In the genomic region with DNA sequence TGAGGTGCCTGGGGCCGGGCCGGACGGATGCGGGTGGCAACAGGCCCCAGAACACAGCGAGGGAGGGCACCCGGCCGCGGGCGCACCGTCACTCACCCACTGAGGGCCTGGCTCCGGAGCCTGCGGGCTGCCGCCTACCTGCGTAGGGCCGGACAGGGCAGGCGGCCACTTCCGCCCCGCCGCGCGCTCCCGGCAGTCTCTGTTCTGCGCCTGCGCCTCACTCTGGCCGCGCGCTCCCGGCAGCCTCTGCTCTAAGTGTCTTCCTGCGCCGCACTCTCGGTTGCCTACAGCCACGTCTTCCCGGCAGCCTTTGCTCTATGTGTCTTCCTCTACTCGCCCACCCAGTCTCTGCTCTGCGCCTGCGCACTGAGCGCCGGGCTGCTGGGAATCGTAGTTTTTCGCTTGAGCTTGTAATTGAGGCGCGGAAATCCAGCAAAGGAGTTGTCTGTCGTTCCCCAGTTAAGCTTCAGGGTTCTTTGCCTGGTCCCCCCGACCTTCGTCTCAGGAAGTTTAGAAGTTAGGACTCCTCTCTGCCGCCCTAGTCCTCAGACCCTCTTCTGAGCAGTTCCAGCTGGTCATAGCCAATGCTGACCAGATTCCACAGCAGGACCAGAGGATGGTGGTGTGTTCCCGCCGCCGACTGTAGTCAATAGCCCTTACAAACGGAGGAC, we compare ENCODE assay signal across 8 mouse cellular contexts. TPM values are rescaled to one million over a fixed set of nuclear protein-coding genes. Genes with fewer than 3 reads are reported as not detected.
DNase-seq lines count a peak whose midpoint lies in the region; ATAC-seq and TF ChIP-seq lines count a peak whose summit lies in the region.

A gene (minus strand): TSS at position 253 of the 671 bp plus-strand sequence.

- H3K9ac ChIP-seq in MEL (ENCODE audit: control insufficient read depth, low read depth, low read length, poor library complexity, severe bottlenecking): peak within 1 kb of the TSS; percentile 93
- H3K9ac ChIP-seq in forebrain, postnatal 0 days: peak within 1 kb of the TSS; percentile 97
- peak within 1 kb of the TSS; percentile 87 for H3K9ac ChIP-seq in lung, embryonic 15.5 days

- H3K4me1 ChIP-seq in MEL (ENCODE audit: control insufficient read depth in 1 of 2, insufficient read depth in 2 of 2, low read length in 2 of 2): peaks cover 0 to 14% of the 10 kb centered on the region in 2 experiments; a peak in 2 of 4 replicates
- H3K4me1 ChIP-seq in cerebellum, adult 2 months (ENCODE audit: control insufficient read depth, insufficient read depth, low read length): peaks cover 36% of the 10 kb centered on the region
- H3K4me1 ChIP-seq in forebrain, postnatal 0 days (ENCODE audit: insufficient read depth): peaks cover 21% of the 10 kb centered on the region
- peaks cover 25% of the 10 kb centered on the region for H3K4me1 ChIP-seq in lung, embryonic 15.5 days

- H3K4me2 ChIP-seq in forebrain, postnatal 0 days (ENCODE audit: low read depth): peak within 1 kb of the TSS; percentile 84
- H3K4me2 ChIP-seq in lung, embryonic 15.5 days: peak within 1 kb of the TSS; percentile 76

- H3K27me3 ChIP-seq in MEL (ENCODE audit: control insufficient read depth in 1 of 2, insufficient read depth in 2 of 2, low read length in 2 of 2): no peaks in the 10 kb centered on the region
- no peaks in the 10 kb centered on the region for H3K27me3 ChIP-seq in cerebellum, adult 2 months (ENCODE audit: control insufficient read depth, insufficient read depth, low read length)
- H3K27me3 ChIP-seq in forebrain, postnatal 0 days (ENCODE audit: insufficient read depth, low read length): no peaks in the 10 kb centered on the region
- no peaks in the 10 kb centered on the region for H3K27me3 ChIP-seq in lung, embryonic 15.5 days

- H3K79me2 ChIP-seq in MEL (ENCODE audit: control insufficient read depth, insufficient read depth, low read length, poor library complexity): peaks cover 14% of the 10 kb centered on the region

- TF ChIP-seq POLR2A in MEL (IDR thresholded peaks at IDR 0.05; ENCODE audit: control insufficient read depth in 1 of 2, insufficient read depth in 1 of 2, low read depth in 1 of 2, low read length in 2 of 2, poor library complexity in 1 of 2): peak; percentile 94 to 97
- peak; percentile 83 for TF ChIP-seq POLR2A in cerebellum, adult 2 months (IDR thresholded peaks at IDR 0.05; ENCODE audit: borderline replicate concordance, insufficient read depth, low read length)

- H3K9me3 ChIP-seq in MEL (replicated peaks; ENCODE audit: insufficient read depth, low read length): no peaks in the 10 kb centered on the region
- H3K9me3 ChIP-seq in forebrain, postnatal 0 days (ENCODE audit: low read length): no peaks in the 10 kb centered on the region
- H3K9me3 ChIP-seq in lung, embryonic 15.5 days: no peaks in the 10 kb centered on the region

- ATAC-seq in forebrain, postnatal 0 days: peak; percentile 96
- peak; percentile 95 for ATAC-seq in lung, embryonic 15.5 days (ENCODE audit: borderline replicate concordance, extremely low read depth, low FRiP score, low TSS enrichment)

- H3K36me3 ChIP-seq in MEL (ENCODE audit: control insufficient read depth in 1 of 2, insufficient read depth in 2 of 2, low read length in 2 of 2): peaks cover 2 to 10% of the 10 kb centered on the region in 2 experiments; a peak in 3 of 4 replicates
- H3K36me3 ChIP-seq in forebrain, postnatal 0 days (ENCODE audit: insufficient read depth): peaks cover 11% of the 10 kb centered on the region; the same call in 1 of the 2 replicates
- peaks cover 9% of the 10 kb centered on the region for H3K36me3 ChIP-seq in lung, embryonic 15.5 days

- H3K4me3 ChIP-seq in MEL (ENCODE audit: control insufficient read depth in 1 of 2, insufficient read depth in 1 of 2, low read depth in 2 of 2, low read length in 2 of 2): peak within 1 kb of the TSS; percentile 78 to 94
- H3K4me3 ChIP-seq in cerebellum, adult 2 months (replicated peaks; ENCODE audit: insufficient read depth, low read depth, low read length): peak within 1 kb of the TSS; percentile 92
- H3K4me3 ChIP-seq in forebrain, postnatal 0 days (ENCODE audit: low read depth, low read length): peak within 1 kb of the TSS; percentile 96
- H3K4me3 ChIP-seq in lung, embryonic 15.5 days: peak within 1 kb of the TSS; percentile 80

- peak within 1 kb of the TSS; percentile 75 for H3K27ac ChIP-seq in MEL (ENCODE audit: control insufficient read depth, low read depth, low read length)
- peak within 1 kb of the TSS; percentile 93 for H3K27ac ChIP-seq in cerebellum, adult 2 months (ENCODE audit: insufficient read depth, low read length)
- H3K27ac ChIP-seq in forebrain, postnatal 0 days (ENCODE audit: low read depth, low read length): peak within 1 kb of the TSS; percentile 82
- peak within 1 kb of the TSS; percentile 66 for H3K27ac ChIP-seq in lung, embryonic 15.5 days

- WGBS in cerebellum, adult 2 months: under 1% methylated on average over 50 of the region's 50 CpGs
- WGBS in forebrain, postnatal 0 days: under 1% methylated on average over 48 of the region's 50 CpGs
- WGBS in lung, embryonic 15.5 days: under 1% methylated on average over 50 of the region's 50 CpGs

- peak; percentile 100 for DNase-seq in MEL (ENCODE audit: low read depth, low spot score)
- peak; percentile 98 to 99 for DNase-seq in cerebellum, adult 2 months
- peak; percentile 99 for DNase-seq in forebrain, postnatal 0 days
- DNase-seq in heart, postnatal 4 days: peak; percentile 97
- peak; percentile 98 to 99 for DNase-seq in layer of hippocampus, adult 8-10 months (ENCODE audit: low spot score in 2 of 2)
- peak; percentile 99 for DNase-seq in ovary, adult 18-20 months (ENCODE audit: low spot score)
- peak; percentile 99 for DNase-seq in thymus, postnatal 0 days (ENCODE audit: low spot score)

- TF ChIP-seq EP300 in MEL (IDR thresholded peaks at IDR 0.05; ENCODE audit: low read depth in 1 of 2, low read length in 2 of 2): no peak

- no peak for TF ChIP-seq RAD21 in MEL (IDR thresholded peaks at IDR 0.05; ENCODE audit: low read depth, low read length)

- TF ChIP-seq CTCF in MEL (IDR thresholded peaks at IDR 0.05 in 2 of 3, conservative IDR thresholded peaks at IDR 0.05 in 1 of 3; ENCODE audit: control insufficient read depth in 1 of 3, insufficient read depth in 1 of 3, low read depth in 2 of 3, low read length in 3 of 3, poor library complexity in 1 of 3, severe bottlenecking in 1 of 3): no peak
- no peak for TF ChIP-seq CTCF in cerebellum, adult 2 months (IDR thresholded peaks at IDR 0.05; ENCODE audit: borderline replicate concordance, insufficient read depth, low read depth, low read length)
- no peak for TF ChIP-seq CTCF in forebrain, postnatal 0 days (IDR thresholded peaks at IDR 0.05; ENCODE audit: low read depth)

TF ChIP-seq in MEL, 35 proteins besides CTCF, POLR2A, EP300 and RAD21 (continues in another document):
- TF ChIP-seq NELFE (IDR thresholded peaks at IDR 0.05; ENCODE audit: low read depth, low read length): peak; percentile 98
- peak; percentile 81 for TF ChIP-seq TCF12 (IDR thresholded peaks at IDR 0.05; ENCODE audit: low read depth, low read length)
- TF ChIP-seq ZC3H11A (IDR thresholded peaks at IDR 0.05; ENCODE audit: low read depth, low read length): no peak
- TF ChIP-seq E2F4 (IDR thresholded peaks at IDR 0.05; ENCODE audit: borderline replicate concordance, low read depth, low read length): peak; percentile 83
- no peak for TF ChIP-seq MYB (IDR thresholded peaks at IDR 0.05; ENCODE audit: low read depth, low read length)
- peak; percentile 78; the same call in 1 of the 2 replicates for TF ChIP-seq MYC (IDR thresholded peaks at IDR 0.05; ENCODE audit: low read depth, low read length)
- peak; percentile 96 for TF ChIP-seq NRF1 (IDR thresholded peaks at IDR 0.05; ENCODE audit: insufficient read depth, low read depth, low read length, poor library complexity, severe bottlenecking)
- TF ChIP-seq POLR2AphosphoS2 (IDR thresholded peaks at IDR 0.05; ENCODE audit: low read length): peak; percentile 91
- peak; percentile 99 for TF ChIP-seq HCFC1 (IDR thresholded peaks at IDR 0.05; ENCODE audit: low read depth, low read length)
- TF ChIP-seq RCOR1 (IDR thresholded peaks at IDR 0.05; ENCODE audit: low read depth, low read length): no peak
- TF ChIP-seq MAX (IDR thresholded peaks at IDR 0.05; ENCODE audit: low read length): peak; percentile 72
- peak; percentile 93 for TF ChIP-seq SIN3A (IDR thresholded peaks at IDR 0.05; ENCODE audit: low read length)
- no peak for TF ChIP-seq ZNF384 (IDR thresholded peaks at IDR 0.05; ENCODE audit: low read depth, low read length)
- TF ChIP-seq GABPA (IDR thresholded peaks at IDR 0.05; ENCODE audit: low read depth, low read length): 0 out of 2 replicates have a peak, but pooled peaks have one; percentile 15
- peak; percentile 37; the same call in 1 of the 2 replicates for TF ChIP-seq MEF2A (IDR thresholded peaks at IDR 0.05; ENCODE audit: extremely low read depth, insufficient replicate concordance, low read depth, low read length, poor library complexity, severe bottlenecking)
- no peak for TF ChIP-seq JUND (IDR thresholded peaks at IDR 0.05; ENCODE audit: low read depth, low read length)
- TF ChIP-seq UBTF (IDR thresholded peaks at IDR 0.05; ENCODE audit: borderline replicate concordance, insufficient read depth, low read depth, low read length): no peak
- no peak for TF ChIP-seq CHD1 (IDR thresholded peaks at IDR 0.05; ENCODE audit: low read depth, low read length)
- TF ChIP-seq ELF1 (IDR thresholded peaks at IDR 0.05; ENCODE audit: low read depth, low read length): peak; percentile 98
- TF ChIP-seq MXI1 (IDR thresholded peaks at IDR 0.05; ENCODE audit: low read depth, low read length): peak; percentile 60; the same call in 1 of the 2 replicates
- TF ChIP-seq ETS1 (IDR thresholded peaks at IDR 0.05; ENCODE audit: low read depth, low read length): peak; percentile 23; the same call in 1 of the 2 replicates
- peak; percentile 85 for TF ChIP-seq TBP (IDR thresholded peaks at IDR 0.05; ENCODE audit: low read depth, low read length)
- peak; percentile 40; the same call in 1 of the 2 replicates for TF ChIP-seq USF1 (IDR thresholded peaks at IDR 0.05; ENCODE audit: low read depth, low read length)

RNA-seq across cellular contexts. Expression of the gene that starts here (rescaled TPM):
- total RNA-seq in MEL (2012; rRNA removed): 25.8 and 26.0 TPM in 2 replicates
- polyA plus RNA-seq in MEL (2012; ENCODE audit: insufficient read depth in 1 of 2, insufficient read length in 2 of 2, low read depth in 1 of 2, low replicate concordance in 2 of 2, missing spikeins in 1 of 2): 100 to 1,000 TPM in 1 of 2 experiments, 10 to 100 TPM in 1; 34.4 to 145 TPM
- 41.8 and 42.6 TPM in 2 replicates for polyA plus RNA-seq in cerebellum, adult 2 months (2012; rRNA removed)
- total RNA-seq in forebrain, postnatal 0 days (2014; rRNA removed): 38.6 and 52.4 TPM in 2 replicates
- polyA plus RNA-seq in forebrain, postnatal 0 days (2015; fragmentation: Nextera tagmentation; extraction: Ambion mirVana): 27.8 and 31.6 TPM in 2 replicates
- 10 to 100 TPM; 19.6 to 20.2 TPM for total RNA-seq in heart, postnatal 4 days (2021)
- total RNA-seq in layer of hippocampus, adult 8-10 months (2022): 10 to 100 TPM; 39.6 to 42.8 (median 41.1) TPM
- polyA plus RNA-seq in lung, embryonic 15.5 days (2015; fragmentation: Nextera tagmentation; extraction: Ambion mirVana): 30.3 and 33.7 TPM in 2 replicates
- polyA plus RNA-seq in thymus, postnatal 0 days (2015; fragmentation: Nextera tagmentation; extraction: Ambion mirVana): 24.6 and 26.6 TPM in 2 replicates

Comparison
In these comparisons a context has a peak if more than half of its experiments do, and no peak if none do; other contexts are left out.
1. Peak in every context shown above with its lines: DNase-seq, ATAC-seq, H3K4me3 ChIP-seq and H3K27ac ChIP-seq.